Mouse (Mus musculus) CH12.LX (cell line): ENCODE measurements around the gene Gas6.

Source experiments
- BHLHE40 ChIP-seq: IDR thresholded peaks from 2 replicates; pipeline ENCODE4 v1.6.1; 2011; ENCODE audit warnings: mild to moderate bottlenecking, low read depth, low read length, improper control_type of control experiment
- CHD2 ChIP-seq: IDR thresholded peaks from 2 replicates; pipeline ENCODE4 v1.6.1; 2011; ENCODE audit warnings: low read length, improper control_type of control experiment
- CTCF ChIP-seq, 2 experiments: IDR thresholded peaks in 1 of 2; conservative IDR thresholded peaks in 1 of 2; 2 replicates each; pipeline ENCODE4 v1.5.1; 2011 to 2012; ENCODE audit warnings: low read depth in 2 of 2, low read length in 2 of 2, improper control_type of control experiment in 1 of 2, inconsistent platforms in 1 of 2, mild to moderate bottlenecking in 1 of 2, moderate library complexity in 1 of 2
- ELF1 ChIP-seq: IDR thresholded peaks from 2 replicates; pipeline ENCODE4 v1.6.1; 2014; ENCODE audit warnings: low read depth, mild to moderate bottlenecking, inconsistent platforms, low read length, improper control_type of control experiment
- EP300 ChIP-seq: IDR thresholded peaks from 2 replicates; pipeline ENCODE4 v1.6.1; 2011; ENCODE audit warnings: low read length, improper control_type of control experiment
- IRF4 ChIP-seq: IDR thresholded peaks from 2 replicates; pipeline ENCODE4 v1.6.1; 2014; ENCODE audit warnings: low read depth, mild to moderate bottlenecking, inconsistent platforms, low read length, improper control_type of control experiment
- MEF2A ChIP-seq: IDR thresholded peaks from 2 replicates; pipeline ENCODE4 v1.6.1; 2014; ENCODE audit warnings: low read depth, mild to moderate bottlenecking, inconsistent platforms, low read length, improper control_type of control experiment, borderline replicate concordance
- MXI1 ChIP-seq: IDR thresholded peaks from 2 replicates; pipeline ENCODE4 v1.6.1; 2011; ENCODE audit warnings: mild to moderate bottlenecking, low read depth, low read length, improper control_type of control experiment
- POLR2A ChIP-seq: IDR thresholded peaks from 2 replicates; pipeline ENCODE4 v1.6.1; 2011; ENCODE audit warnings: low read depth, mild to moderate bottlenecking, improper control_type of control experiment, low read length
- RAD21 ChIP-seq: IDR thresholded peaks from 2 replicates; pipeline ENCODE4 v1.6.1; 2011; ENCODE audit warnings: low read depth, mild to moderate bottlenecking, low read length, improper control_type of control experiment, moderate library complexity
- SIN3A ChIP-seq: IDR thresholded peaks from 2 replicates; pipeline ENCODE4 v1.6.1; 2012; ENCODE audit warnings: low read length, improper control_type of control experiment, inconsistent platforms

- TF ChIP-seq BHLHE40: no peak
- no peak for TF ChIP-seq CHD2
- no peak for TF ChIP-seq CTCF (conservative IDR thresholded peaks at IDR 0.05 in 1 of 2, IDR thresholded peaks at IDR 0.05 in 1 of 2; ENCODE audit: low read depth in 2 of 2, low read length in 2 of 2)
- TF ChIP-seq IRF4: no peak
- TF ChIP-seq EP300: no peak
- TF ChIP-seq RAD21: no peak; the same call in 1 of the 2 replicates
- TF ChIP-seq MXI1: no peak
- no peak for TF ChIP-seq POLR2A
- TF ChIP-seq ELF1: no peak
- TF ChIP-seq SIN3A: no peak
- no peak for TF ChIP-seq MEF2A
These were observed 19.5 kb upstream of the Gas6 start for GRCm38 (mm10) chr8:13513556-13514370.
